Mouse (Mus musculus) kidney, adult 2 months (tissue): ENCODE measurements around the gene Spcs2.

Experiments
- CTCF ChIP-seq: fragments of 200-500 bp; conservative IDR thresholded peaks from 2 replicates; pipeline ENCODE4 v1.5.1; 2011; ENCODE audit warnings: low read depth, mild to moderate bottlenecking, control low read depth, low read length, moderate library complexity, mixed read lengths; ENCODE audit not compliant: insufficient read depth, insufficient read length
- POLR2A ChIP-seq: fragments of 200-500 bp; IDR thresholded peaks from one replicate; pipeline ENCODE4 v1.6.1; 2011; ENCODE audit warnings: low read depth, low read length, control low read depth

DNA sequence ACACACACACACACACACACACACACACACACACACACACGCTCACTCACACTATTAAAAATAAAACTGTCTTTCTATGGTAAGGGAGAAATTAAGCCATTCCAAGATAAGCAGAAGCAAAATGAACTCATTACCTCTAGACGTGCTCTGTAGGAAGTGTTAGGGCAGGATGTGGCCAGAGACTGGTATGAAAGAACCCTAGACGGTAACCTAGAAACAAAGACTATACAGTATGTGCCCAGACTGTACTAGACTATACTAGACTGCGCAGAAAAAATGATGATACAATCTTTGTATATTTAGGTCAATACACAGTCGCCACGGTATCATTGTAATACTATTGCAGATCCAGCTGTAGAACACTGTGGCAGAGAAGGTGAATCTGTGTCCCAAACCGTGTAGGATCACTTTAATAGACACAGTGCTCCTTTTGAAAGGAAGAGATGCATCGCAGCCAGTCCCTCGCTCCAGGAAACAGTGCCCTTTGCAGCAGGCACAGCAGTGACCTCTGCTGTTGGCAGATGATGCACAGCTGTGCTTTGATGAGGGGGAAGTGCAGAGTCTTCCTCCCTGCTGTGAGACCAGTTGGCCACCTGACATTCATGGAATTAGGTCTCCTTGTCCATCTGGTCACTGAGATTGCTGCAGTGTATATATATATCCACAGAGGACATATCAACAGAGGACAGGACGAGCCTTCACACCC lies 26.1 kb upstream of the Spcs2 start:
- TF ChIP-seq POLR2A (no peak), CTCF (peak; percentile 32; the same call in 1 of the 2 replicates)
